Mouse (Mus musculus) liver, embryonic 11.5 days (tissue): ENCODE data around the gene Raver1. TPM values are rescaled to one million over a fixed set of nuclear protein-coding genes. Genes with fewer than 3 reads are reported as not detected.

Experiments used
- ATAC-seq: fragments of 200-750 bp; cut with Nextera tagmentation; replicated peaks from 2 replicates; pipeline ENCODE4 v1.8.0; 2017; ENCODE audit warnings: moderate number of reproducible peaks, mild to moderate bottlenecking, moderate TSS enrichment, moderate library complexity; ENCODE audit not compliant: low FRiP score
- DNase-seq: peaks from one replicate; pipeline ENCODE4 v3.0.0-alpha.2; 2017; ENCODE audit warnings: low spot score
- H3K27ac ChIP-seq: fragments of 300-500 bp; sonication (generic); 2 replicates; pipeline ENCODE4 v1.5.1; 2014; ENCODE audit warnings: mild to moderate bottlenecking, low read depth, low read length, control low read depth
- H3K27me3 ChIP-seq: fragments of 300-500 bp; sonication (generic); replicated peaks from 2 replicates; pipeline ENCODE4 v1.6.1; 2014; ENCODE audit warnings: low read length, mixed read lengths; ENCODE audit not compliant: control insufficient read depth, insufficient read depth
- H3K36me3 ChIP-seq: fragments of 300-500 bp; sonication (generic); 2 replicates; pipeline ENCODE4 v1.6.1; 2014; ENCODE audit warnings: mild to moderate bottlenecking, low read length, moderate library complexity, mixed read lengths; ENCODE audit not compliant: control insufficient read depth, insufficient read depth
- H3K4me1 ChIP-seq: fragments of 300-500 bp; sonication (generic); replicated peaks from 2 replicates; pipeline ENCODE4 v1.6.1; 2014; ENCODE audit warnings: low read length, mixed read lengths; ENCODE audit not compliant: control insufficient read depth, insufficient read depth
- H3K4me2 ChIP-seq: fragments of 300-500 bp; sonication (generic); 2 replicates; pipeline ENCODE4 v1.6.1; 2014; ENCODE audit warnings: mild to moderate bottlenecking, control low read depth, moderate library complexity
- H3K4me3 ChIP-seq: fragments of 300-500 bp; sonication (generic); 2 replicates; pipeline ENCODE4 v1.5.1; 2014; ENCODE audit warnings: low read depth, low read length, control low read depth
- H3K9ac ChIP-seq: fragments of 300-500 bp; sonication (generic); 2 replicates; pipeline ENCODE4 v1.6.1; 2014; ENCODE audit warnings: low read depth, low read length, control low read depth
- H3K9me3 ChIP-seq: fragments of 300-500 bp; sonication (generic); 2 replicates; pipeline ENCODE4 v1.6.1; 2016; ENCODE audit warnings: low read length, inconsistent platforms, mixed read lengths; ENCODE audit not compliant: control insufficient read depth
- WGBS: fragments of 180-500 bp; shearing (Covaris S2); extraction: QIAGEN DNeasy Blood & Tissue Kit; methylation state at CpG from one replicate; pipeline ENCODE4 v1.1.7; 2014; 5-methylcytosine and 5-hydroxymethylcytosine counted together
- polyA plus RNA-seq: library from polyadenylated mRNA; unstranded; fragments of >200 nt; fragmentation: Nextera tagmentation; extraction: Ambion mirVana; gene quantifications from 2 replicates; pipeline ENCODE4 v1.2.1, GENCODE M21; 2014

The Raver1 gene
- polyA plus RNA-seq, 1 experiment from 2014 or later, result 89.8 TPM

GRCm38 (mm10) chr9:21114190-21114589 is 22.4 kb upstream of the Raver1 start:
- DNase-seq, result no peak
- no peak overlapping the region for H3K4me3 ChIP-seq
- H3K27ac ChIP-seq, result no peak overlapping the region
- ATAC-seq, result no peak
- H3K4me2 ChIP-seq, result no peak overlapping the region
- H3K27me3 ChIP-seq, result no peaks in the 10 kb centered on the region
- WGBS, result 86% methylated on average over 7 of the region's 7 CpGs
- no peaks in the 10 kb centered on the region for H3K36me3 ChIP-seq
- no peaks in the 10 kb centered on the region for H3K9me3 ChIP-seq
- H3K4me1 ChIP-seq, result peaks cover 2% of the 10 kb centered on the region; the same call in 1 of the 2 replicates
- H3K9ac ChIP-seq, result no peak overlapping the region

GRCm38 (mm10) chr9:21113751-21114150 is 21.9 kb upstream of the Raver1 start:
- peaks cover 2% of the 10 kb centered on the region; the same call in 1 of the 2 replicates for H3K4me1 ChIP-seq
- 88% methylated on average over 6 of the region's 6 CpGs for WGBS
- H3K27ac ChIP-seq, result no peak overlapping the region
- no peaks in the 10 kb centered on the region for H3K9me3 ChIP-seq
- H3K36me3 ChIP-seq, result no peaks in the 10 kb centered on the region
- H3K9ac ChIP-seq, result no peak overlapping the region
- ATAC-seq, result no peak
- no peak overlapping the region for H3K4me2 ChIP-seq
- no peaks in the 10 kb centered on the region for H3K27me3 ChIP-seq
- DNase-seq, result no peak
- no peak overlapping the region for H3K4me3 ChIP-seq

- ATAC-seq, result no peak; the same call in 1 of the 2 replicates
- Histone ChIP-seq H3K27me3 (no peaks in the 10 kb centered on the region), H3K9ac (no peak overlapping the region), H3K4me1 (peaks cover 24% of the 10 kb centered on the region), H3K27ac (no peak overlapping the region), H3K36me3 (no peaks in the 10 kb centered on the region), H3K9me3 (no peaks in the 10 kb centered on the region), H3K4me2 (no peak overlapping the region), H3K4me3 (no peak overlapping the region)
- 53% methylated on average over 23 of the region's 23 CpGs for WGBS
- DNase-seq, result no peak
These were observed 15.9 kb upstream of the Raver1 start for GRCm38 (mm10) chr9:21107607-21108237.

GRCm38 (mm10) chr9:21105760-21106564 is 14.2 kb upstream of the Raver1 start:
- Histone ChIP-seq H3K9me3 (no peaks in the 10 kb centered on the region), H3K27me3 (no peaks in the 10 kb centered on the region), H3K4me1 (peaks cover 22% of the 10 kb centered on the region), H3K4me3 (no peak overlapping the region), H3K9ac (no peak overlapping the region), H3K4me2 (no peak overlapping the region), H3K27ac (peak overlapping the region; percentile 62), H3K36me3 (no peaks in the 10 kb centered on the region)
- peak; percentile 76 for ATAC-seq
- 54% methylated on average over 5 of the region's 5 CpGs for WGBS
- DNase-seq, result no peak

- ATAC-seq (no peak), DNase-seq (no peak)
- WGBS, result 86% methylated on average over 6 of the region's 6 CpGs
- Histone ChIP-seq H3K9ac (no peak overlapping the region), H3K4me3 (no peak overlapping the region), H3K27me3 (no peaks in the 10 kb centered on the region), H3K27ac (no peak overlapping the region), H3K4me2 (no peak overlapping the region), H3K36me3 (no peaks in the 10 kb centered on the region), H3K4me1 (peaks cover 29% of the 10 kb centered on the region), H3K9me3 (no peaks in the 10 kb centered on the region)
These were observed 13.0 kb upstream of the Raver1 start for GRCm38 (mm10) chr9:21104814-21105213.

GRCm38 (mm10) chr9:21102076-21102475 is 10.3 kb upstream of the Raver1 start:
- H3K4me3 ChIP-seq, result no peak overlapping the region
- no peak overlapping the region for H3K27ac ChIP-seq
- no peaks in the 10 kb centered on the region for H3K27me3 ChIP-seq
- no peak overlapping the region for H3K4me2 ChIP-seq
- no peaks in the 10 kb centered on the region for H3K9me3 ChIP-seq
- peaks cover 28% of the 10 kb centered on the region for H3K4me1 ChIP-seq
- DNase-seq (no peak), ATAC-seq (no peak)
- WGBS, result 87% methylated on average over 2 of the region's 2 CpGs
- no peak overlapping the region for H3K9ac ChIP-seq
- no peaks in the 10 kb centered on the region for H3K36me3 ChIP-seq

GRCm38 (mm10) chr9:21100447-21101161 is 8.8 kb upstream of the Raver1 start:
- H3K9me3 ChIP-seq, result no peaks in the 10 kb centered on the region
- H3K9ac ChIP-seq, result peak overlapping the region; percentile 52; the same call in 1 of the 2 replicates
- DNase-seq, result no peak
- H3K36me3 ChIP-seq, result no peaks in the 10 kb centered on the region
- H3K4me3 ChIP-seq, result no peak overlapping the region
- peak overlapping the region; percentile 36 for H3K4me2 ChIP-seq
- no peak overlapping the region for H3K27ac ChIP-seq
- no peaks in the 10 kb centered on the region for H3K27me3 ChIP-seq
- 0 out of 2 replicates have a peak, but pooled peaks have one; percentile 20 for ATAC-seq
- WGBS, result 36% methylated on average over 15 of the region's 15 CpGs
- H3K4me1 ChIP-seq, result peaks cover 19% of the 10 kb centered on the region

- H3K4me3 ChIP-seq, result no peak overlapping the region
- peaks cover 14% of the 10 kb centered on the region for H3K4me1 ChIP-seq
- no peak overlapping the region for H3K27ac ChIP-seq
- no peak overlapping the region for H3K4me2 ChIP-seq
- no peaks in the 10 kb centered on the region for H3K9me3 ChIP-seq
- no peaks in the 10 kb centered on the region for H3K36me3 ChIP-seq
- ATAC-seq (no peak), DNase-seq (no peak)
- WGBS, result 61% methylated on average over 8 of the region's 8 CpGs
- H3K9ac ChIP-seq, result 0 out of 2 replicates have a peak overlapping the region, but pooled peaks have one; percentile 22
- H3K27me3 ChIP-seq, result no peaks in the 10 kb centered on the region
These were observed 6.0 kb upstream of the Raver1 start for GRCm38 (mm10) chr9:21097793-21098192.
